Mouse (Mus musculus): Measurements from ENCODE around the gene Kras.

- TF ChIP-seq CTCF (IDR thresholded peaks at IDR 0.05; ENCODE audit: insufficient read depth, low read length), result no peak
- TF ChIP-seq POLR2A (IDR thresholded peaks at IDR 0.05; ENCODE audit: borderline replicate concordance, extremely low read depth, low read depth, low read length), result no peak
Measured at GRCm38 (mm10) chr6:145202432-145203125, 47.5 kb downstream of the Kras start.
